Mouse (Mus musculus): ENCODE measurements around the gene Kcng4. TPM values are rescaled to one million over a fixed set of nuclear protein-coding genes. Genes with fewer than 3 reads are reported as not detected.

The Kcng4 gene
- polyA plus RNA-seq, 1 experiment from 2014 or later = 0.10 TPM

- H3K27ac ChIP-seq = no peak overlapping the region
- H3K36me3 ChIP-seq = no peaks in the 10 kb centered on the region
- H3K27me3 ChIP-seq (replicated peaks) = no peaks in the 10 kb centered on the region
- no peak overlapping the region for H3K9ac ChIP-seq
- H3K4me3 ChIP-seq = no peak overlapping the region
- no peak overlapping the region for H3K4me2 ChIP-seq (replicated peaks)
- 76% methylated on average over 1 of the region's 1 CpGs for WGBS
- ATAC-seq (ENCODE audit: low FRiP score, low read depth) = no peak
- H3K4me1 ChIP-seq = peaks cover 7% of the 10 kb centered on the region
- H3K9me3 ChIP-seq = no peaks in the 10 kb centered on the region
These were observed 11.7 kb downstream of the Kcng4 start for GRCm38 (mm10) chr8:119623744-119624143.

DNA sequence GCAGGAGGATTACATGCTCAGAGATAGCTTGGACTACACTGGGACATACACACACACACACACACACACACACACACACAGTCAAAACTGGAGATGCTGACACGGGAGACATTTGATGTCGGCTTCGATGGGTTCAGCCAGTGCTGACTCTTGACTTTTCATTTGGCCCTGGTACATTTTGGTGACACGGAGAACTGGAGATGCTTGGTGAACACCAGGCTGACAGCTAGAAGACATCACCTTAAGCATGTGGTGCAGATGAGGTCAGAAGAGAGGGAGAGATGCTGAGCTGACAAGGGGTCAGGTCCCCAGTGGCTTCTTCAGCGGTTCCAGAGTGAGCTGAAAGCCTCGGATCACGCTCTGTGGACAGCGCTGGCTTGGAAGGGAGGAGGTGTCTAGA, 12.4 kb downstream of the Kcng4 start:
- Histone ChIP-seq H3K9me3 (no peaks in the 10 kb centered on the region), H3K27ac (no peak overlapping the region), H3K27me3 (replicated peaks) (no peaks in the 10 kb centered on the region), H3K4me3 (no peak overlapping the region), H3K4me1 (peaks cover 6% of the 10 kb centered on the region), H3K36me3 (no peaks in the 10 kb centered on the region), H3K9ac (no peak overlapping the region), H3K4me2 (replicated peaks) (no peak overlapping the region)
- no peak for ATAC-seq (ENCODE audit: low FRiP score, low read depth)
- 89% methylated on average over 8 of the region's 8 CpGs for WGBS

DNA sequence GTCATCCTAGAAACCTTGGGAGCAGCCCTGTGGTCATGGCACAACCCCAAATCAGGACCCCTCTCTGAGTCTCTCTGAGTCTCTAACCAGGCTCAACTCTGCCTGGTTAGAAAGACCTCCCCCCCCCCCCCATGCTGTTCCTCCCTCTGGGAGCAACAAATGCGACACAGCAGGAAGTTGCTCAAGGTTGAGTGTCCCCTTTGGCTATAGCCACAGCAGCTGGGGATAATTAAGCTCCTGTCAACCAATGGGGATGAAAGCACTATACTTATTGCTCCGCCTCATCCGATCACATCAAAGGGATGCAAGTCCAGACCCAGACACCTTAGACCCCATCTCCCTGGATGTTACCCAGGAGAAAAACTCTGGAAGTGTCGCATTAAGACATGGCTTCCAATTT, 12.9 kb downstream of the Kcng4 start:
- Histone ChIP-seq H3K4me2 (replicated peaks) (no peak overlapping the region), H3K27me3 (replicated peaks) (no peaks in the 10 kb centered on the region), H3K36me3 (no peaks in the 10 kb centered on the region), H3K9me3 (no peaks in the 10 kb centered on the region), H3K4me3 (no peak overlapping the region), H3K4me1 (peaks cover under 1% of the 10 kb centered on the region; the same call in 1 of the 2 replicates), H3K9ac (no peak overlapping the region), H3K27ac (no peak overlapping the region)
- ATAC-seq (ENCODE audit: low FRiP score, low read depth) = no peak
- WGBS = 56% methylated on average over 4 of the region's 4 CpGs

GRCm38 (mm10) chr8:119620848-119621465, 14.5 kb downstream of the Kcng4 start:
- H3K27me3 ChIP-seq (replicated peaks) = no peaks in the 10 kb centered on the region
- H3K9me3 ChIP-seq = no peaks in the 10 kb centered on the region
- no peaks in the 10 kb centered on the region for H3K4me1 ChIP-seq
- no peak for ATAC-seq (ENCODE audit: low FRiP score, low read depth)
- no peak overlapping the region for H3K4me2 ChIP-seq (replicated peaks)
- H3K27ac ChIP-seq = no peak overlapping the region
- H3K4me3 ChIP-seq = no peak overlapping the region
- no peaks in the 10 kb centered on the region for H3K36me3 ChIP-seq
- 88% methylated on average over 14 of the region's 14 CpGs for WGBS
- no peak overlapping the region for H3K9ac ChIP-seq

- Histone ChIP-seq H3K36me3 (no peaks in the 10 kb centered on the region), H3K4me3 (no peak overlapping the region), H3K4me2 (replicated peaks) (no peak overlapping the region), H3K27me3 (replicated peaks) (no peaks in the 10 kb centered on the region), H3K4me1 (no peaks in the 10 kb centered on the region), H3K27ac (no peak overlapping the region), H3K9me3 (no peaks in the 10 kb centered on the region), H3K9ac (no peak overlapping the region)
- no peak for ATAC-seq (ENCODE audit: low FRiP score, low read depth)
- 77% methylated on average over 6 of the region's 6 CpGs for WGBS
These were observed 15.2 kb downstream of the Kcng4 start for GRCm38 (mm10) chr8:119620116-119620840.

DNA sequence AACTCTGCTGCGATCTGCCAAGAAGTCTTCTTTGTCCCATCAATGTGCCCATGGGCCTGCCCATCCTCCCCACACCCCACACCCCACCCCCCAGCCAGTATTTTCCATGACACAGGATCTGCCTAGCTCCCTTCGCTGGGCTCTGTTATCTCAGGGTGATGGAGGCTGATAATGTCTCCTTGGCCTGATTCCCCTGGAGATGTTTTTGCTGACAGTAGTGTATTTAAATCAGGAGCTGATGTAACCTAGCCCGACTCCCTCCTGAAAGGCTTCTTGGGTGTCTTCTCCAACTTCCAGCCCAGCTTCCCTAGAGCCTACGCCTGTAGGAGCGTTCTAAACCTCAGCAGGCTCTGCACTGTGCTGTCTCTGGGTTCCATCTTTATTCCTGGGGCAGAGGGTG, 16.6 kb downstream of the Kcng4 start:
- Histone ChIP-seq H3K27me3 (replicated peaks) (no peaks in the 10 kb centered on the region), H3K36me3 (no peaks in the 10 kb centered on the region), H3K4me2 (replicated peaks) (no peak overlapping the region), H3K9me3 (no peaks in the 10 kb centered on the region), H3K4me3 (no peak overlapping the region), H3K4me1 (no peaks in the 10 kb centered on the region), H3K9ac (no peak overlapping the region), H3K27ac (no peak overlapping the region)
- no peak for ATAC-seq (ENCODE audit: low FRiP score, low read depth)
- WGBS = 76% methylated on average over 5 of the region's 5 CpGs

DNA sequence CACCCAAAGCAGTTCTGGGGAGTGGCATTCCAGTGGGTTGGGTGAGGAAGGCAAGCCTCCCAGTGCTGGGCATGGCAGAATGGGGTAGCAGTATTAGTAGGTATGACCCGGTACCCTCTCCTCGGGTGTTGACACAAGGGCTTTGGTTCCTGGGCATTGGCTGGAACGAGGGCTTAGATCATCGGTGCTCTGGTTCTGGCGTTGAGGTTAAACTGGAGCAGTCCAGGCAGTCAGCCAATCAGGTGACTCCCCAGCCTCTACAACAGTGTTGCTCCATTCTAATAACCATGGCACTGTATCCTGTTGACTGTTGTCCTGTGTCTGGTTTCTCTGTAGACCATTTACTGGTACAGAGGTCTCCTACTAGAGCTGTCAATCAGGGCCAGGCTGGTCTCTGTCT, 17.9 kb downstream of the Kcng4 start:
- no peak overlapping the region for H3K27ac ChIP-seq
- no peaks in the 10 kb centered on the region for H3K9me3 ChIP-seq
- no peak overlapping the region for H3K4me2 ChIP-seq (replicated peaks)
- no peaks in the 10 kb centered on the region for H3K36me3 ChIP-seq
- H3K4me3 ChIP-seq = no peak overlapping the region
- H3K4me1 ChIP-seq = no peaks in the 10 kb centered on the region
- 92% methylated on average over 5 of the region's 5 CpGs for WGBS
- H3K27me3 ChIP-seq (replicated peaks) = no peaks in the 10 kb centered on the region
- H3K9ac ChIP-seq = no peak overlapping the region
- ATAC-seq (ENCODE audit: low FRiP score, low read depth) = no peak

- no peak for ATAC-seq (ENCODE audit: low FRiP score, low read depth)
- no peak overlapping the region for H3K4me2 ChIP-seq (replicated peaks)
- WGBS = 89% methylated on average over 4 of the region's 4 CpGs
These were observed 18.7 kb downstream of the Kcng4 start for GRCm38 (mm10) chr8:119616811-119617210.

DNA sequence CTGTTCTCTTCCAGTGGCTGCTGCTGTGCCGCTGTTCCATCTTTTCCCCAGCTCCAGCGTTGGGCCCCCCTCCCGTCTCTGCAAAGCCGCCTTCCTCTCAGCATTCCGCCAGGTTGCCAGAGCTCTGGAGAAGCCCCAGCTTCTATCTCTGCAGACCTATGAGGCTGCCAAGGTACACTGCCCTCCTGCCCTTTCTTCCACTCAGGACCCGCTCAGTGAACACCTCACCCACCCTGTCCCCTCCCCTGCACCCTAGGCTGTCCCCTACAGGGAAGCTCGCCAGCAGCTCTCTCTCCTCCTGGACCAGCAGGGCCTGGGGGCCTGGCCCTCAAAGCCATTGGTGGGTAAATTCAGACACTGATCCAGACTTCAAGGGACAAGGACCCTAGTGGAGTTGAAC, 19.1 kb downstream of the Kcng4 start:
- 80% methylated on average over 7 of the region's 7 CpGs for WGBS
- no peak overlapping the region for H3K4me2 ChIP-seq (replicated peaks)
- no peak overlapping the region for H3K27ac ChIP-seq
- no peaks in the 10 kb centered on the region for H3K36me3 ChIP-seq
- H3K27me3 ChIP-seq (replicated peaks) = no peaks in the 10 kb centered on the region
- no peak overlapping the region for H3K4me3 ChIP-seq
- no peaks in the 10 kb centered on the region for H3K9me3 ChIP-seq
- no peaks in the 10 kb centered on the region for H3K4me1 ChIP-seq
- no peak for ATAC-seq (ENCODE audit: low FRiP score, low read depth)
- H3K9ac ChIP-seq = no peak overlapping the region

More at GRCm38 (mm10) chr8:119616811-119617210, 18.7 kb downstream of the Kcng4 start:
- H3K9ac ChIP-seq = no peak overlapping the region
- H3K36me3 ChIP-seq = no peaks in the 10 kb centered on the region
- no peaks in the 10 kb centered on the region for H3K9me3 ChIP-seq
- no peak overlapping the region for H3K4me3 ChIP-seq
- no peak overlapping the region for H3K27ac ChIP-seq
- H3K27me3 ChIP-seq (replicated peaks) = no peaks in the 10 kb centered on the region
- H3K4me1 ChIP-seq = no peaks in the 10 kb centered on the region

GRCm38 (mm10) chr8:119615096-119615495, 20.4 kb downstream of the Kcng4 start:
- no peaks in the 10 kb centered on the region for H3K27me3 ChIP-seq (replicated peaks)
- WGBS = 79% methylated on average over 14 of the region's 14 CpGs
- H3K9me3 ChIP-seq = no peaks in the 10 kb centered on the region
- H3K4me2 ChIP-seq (replicated peaks) = no peak overlapping the region
- H3K27ac ChIP-seq = no peak overlapping the region
- no peak overlapping the region for H3K9ac ChIP-seq
- no peak overlapping the region for H3K4me3 ChIP-seq
- ATAC-seq (ENCODE audit: low FRiP score, low read depth) = no peak
- H3K4me1 ChIP-seq = no peaks in the 10 kb centered on the region
- no peaks in the 10 kb centered on the region for H3K36me3 ChIP-seq

GRCm38 (mm10) chr8:119612471-119612870, 23.0 kb downstream of the Kcng4 start, which contains the start of gene Adad2:
Gene Adad2, plus strand, starts transcription at chr8:119612747.
- WGBS = 85% methylated on average over 26 of the region's 26 CpGs
- no peaks in the 10 kb centered on the region for H3K4me1 ChIP-seq

DNA sequence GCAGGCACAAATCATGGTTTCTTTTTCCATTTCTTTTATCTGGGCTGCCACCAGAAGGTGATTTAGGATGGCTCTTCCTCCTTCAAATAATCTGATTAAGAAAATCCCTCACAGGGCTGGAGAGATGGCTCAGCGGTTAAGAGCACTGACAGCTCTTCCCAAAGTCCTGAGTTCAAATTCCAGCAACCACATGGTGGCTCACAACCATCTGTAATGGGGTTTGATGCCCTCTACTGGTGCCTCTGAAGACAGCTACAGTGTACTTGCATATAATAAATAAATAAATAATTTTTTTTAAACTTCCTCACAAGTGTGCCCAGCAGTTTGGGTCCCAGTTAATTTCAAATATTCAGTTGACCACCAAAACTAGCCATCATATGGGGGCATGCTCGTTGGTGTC, 29.3 kb downstream of the Kcng4 start:
- WGBS = 76% methylated on average over 2 of the region's 2 CpGs
- no peak overlapping the region for H3K27ac ChIP-seq
- ATAC-seq (ENCODE audit: low FRiP score, low read depth) = no peak

More at GRCm38 (mm10) chr8:119612471-119612870, 23.0 kb downstream of the Kcng4 start, which contains the start of gene Adad2:
- no peak within 1 kb of the TSS for H3K4me2 ChIP-seq (replicated peaks)
- no peak within 1 kb of the TSS for H3K27ac ChIP-seq
- ATAC-seq (ENCODE audit: low FRiP score, low read depth) = no peak
- 0 out of 2 replicates have a peak, but pooled peaks cover 4% of the 10 kb centered on the region for H3K9me3 ChIP-seq
- H3K36me3 ChIP-seq = no peaks in the 10 kb centered on the region
- H3K27me3 ChIP-seq (replicated peaks) = no peaks in the 10 kb centered on the region
- H3K4me3 ChIP-seq = no peak within 1 kb of the TSS
- H3K9ac ChIP-seq = 0 out of 2 replicates have a peak within 1 kb of the TSS, but pooled peaks have one; percentile 8

More for the DNA sequence above, 29.3 kb downstream of the Kcng4 start:
- Histone ChIP-seq H3K4me1 (peaks cover 12% of the 10 kb centered on the region), H3K27me3 (replicated peaks) (no peaks in the 10 kb centered on the region), H3K9ac (no peak overlapping the region), H3K36me3 (peaks cover 14% of the 10 kb centered on the region), H3K4me3 (no peak overlapping the region), H3K4me2 (replicated peaks) (no peak overlapping the region), H3K9me3 (0 out of 2 replicates have a peak, but pooled peaks cover 4% of the 10 kb centered on the region)
